Mouse (Mus musculus) heart, embryonic 11.5 days (tissue): ENCODE results near the gene Zfp639. TPM values are rescaled to one million over a fixed set of nuclear protein-coding genes. Genes with fewer than 3 reads are reported as not detected.

Experiments
- ATAC-seq: fragments of 200-750 bp; cut with Nextera tagmentation; replicated peaks from 2 replicates; pipeline ENCODE4 v1.8.0; 2017; ENCODE audit warnings: moderate library complexity; ENCODE audit not compliant: insufficient number of reproducible peaks, low FRiP score, low TSS enrichment
- H3K27ac ChIP-seq: fragments of 300-500 bp; sonication (generic); 2 replicates; pipeline ENCODE4 v1.5.1; 2014; ENCODE audit warnings: mild to moderate bottlenecking, low read depth, low read length
- H3K27me3 ChIP-seq: fragments of 300-500 bp; sonication (generic); 2 replicates; pipeline ENCODE4 v1.6.1; 2014; ENCODE audit warnings: mild to moderate bottlenecking, low read length, mixed read lengths; ENCODE audit not compliant: control insufficient read depth, insufficient read depth
- H3K36me3 ChIP-seq: fragments of 300-500 bp; sonication (generic); 2 replicates; pipeline ENCODE4 v1.6.1; 2014; ENCODE audit warnings: mild to moderate bottlenecking, low read length, moderate library complexity, mixed read lengths; ENCODE audit not compliant: control insufficient read depth, insufficient read depth
- H3K4me1 ChIP-seq: fragments of 300-500 bp; sonication (generic); 2 replicates; pipeline ENCODE4 v1.6.1; 2014; ENCODE audit warnings: low read length; ENCODE audit not compliant: control insufficient read depth, insufficient read depth
- H3K4me2 ChIP-seq: fragments of 300-500 bp; sonication (generic); 2 replicates; pipeline ENCODE4 v1.6.1; 2014; ENCODE audit warnings: mild to moderate bottlenecking, moderate library complexity
- H3K4me3 ChIP-seq: fragments of 300-500 bp; sonication (generic); 2 replicates; pipeline ENCODE4 v1.5.1; 2014; ENCODE audit warnings: low read depth, low read length
- H3K9ac ChIP-seq: fragments of 300-500 bp; sonication (generic); 2 replicates; pipeline ENCODE4 v1.6.1; 2014; ENCODE audit warnings: mild to moderate bottlenecking, low read depth, low read length, moderate library complexity
- H3K9me3 ChIP-seq: fragments of 300-500 bp; sonication (generic); replicated peaks from 2 replicates; pipeline ENCODE4 v1.6.1; 2016; ENCODE audit warnings: low read length; ENCODE audit not compliant: control insufficient read depth
- WGBS: fragments of 180-500 bp; shearing (Covaris S2); extraction: QIAGEN DNeasy Blood & Tissue Kit; methylation state at CpG from one replicate; pipeline ENCODE4 v1.1.7; 2014; ENCODE audit not compliant: insufficient replicate concordance; 5-methylcytosine and 5-hydroxymethylcytosine counted together
- polyA plus RNA-seq: library from polyadenylated mRNA; unstranded; fragments of >200 nt; fragmentation: Nextera tagmentation; extraction: Ambion mirVana; gene quantifications from 2 replicates; pipeline ENCODE4 v1.2.1, GENCODE M21; 2014

Zfp639 gene
- polyA plus RNA-seq: 33.1 and 37.4 TPM in 2 replicates

GRCm38 (mm10) chr3:32509496-32510374 lies at the start of gene Zfp639:
Gene Zfp639 (plus strand): TSS chr3:32510259.
- 5% methylated on average over 24 of the region's 24 CpGs for WGBS
- H3K9me3 ChIP-seq: no peaks in the 10 kb centered on the region
- ATAC-seq: no peak; the same call in 1 of the 2 replicates
- H3K36me3 ChIP-seq: no peaks in the 10 kb centered on the region
- H3K27me3 ChIP-seq: no peaks in the 10 kb centered on the region
- peak within 1 kb of the TSS; percentile 88 for H3K4me3 ChIP-seq
- peak within 1 kb of the TSS; percentile 68 for H3K27ac ChIP-seq
- peak within 1 kb of the TSS; percentile 84 for H3K4me2 ChIP-seq
- peaks cover 6% of the 10 kb centered on the region; the same call in 1 of the 2 replicates for H3K4me1 ChIP-seq
- peak within 1 kb of the TSS; percentile 93 for H3K9ac ChIP-seq

- ATAC-seq: no peak
Observed at GRCm38 (mm10) chr3:32467321-32467720, 42.7 kb upstream of the Zfp639 start.

GRCm38 (mm10) chr3:32468411-32468810 lies 41.6 kb upstream of the Zfp639 start:
- Histone ChIP-seq H3K9ac (no peak overlapping the region), H3K27ac (no peak overlapping the region), H3K4me3 (no peak overlapping the region), H3K4me1 (peaks cover 3% of the 10 kb centered on the region; the same call in 1 of the 2 replicates), H3K36me3 (peaks cover under 1% of the 10 kb centered on the region; the same call in 1 of the 2 replicates), H3K27me3 (no peaks in the 10 kb centered on the region), H3K9me3 (no peaks in the 10 kb centered on the region), H3K4me2 (no peak overlapping the region)
- no peak for ATAC-seq
- WGBS: 72% methylated on average over 4 of the region's 4 CpGs

More at GRCm38 (mm10) chr3:32467321-32467720, 42.7 kb upstream of the Zfp639 start:
- Histone ChIP-seq H3K9ac (no peak overlapping the region), H3K4me2 (no peak overlapping the region), H3K4me3 (no peak overlapping the region), H3K9me3 (no peaks in the 10 kb centered on the region), H3K4me1 (peaks cover 3% of the 10 kb centered on the region; the same call in 1 of the 2 replicates), H3K27me3 (no peaks in the 10 kb centered on the region), H3K36me3 (peaks cover 4% of the 10 kb centered on the region; the same call in 1 of the 2 replicates), H3K27ac (no peak overlapping the region)
- WGBS: 88% methylated on average over 4 of the region's 4 CpGs

DNA sequence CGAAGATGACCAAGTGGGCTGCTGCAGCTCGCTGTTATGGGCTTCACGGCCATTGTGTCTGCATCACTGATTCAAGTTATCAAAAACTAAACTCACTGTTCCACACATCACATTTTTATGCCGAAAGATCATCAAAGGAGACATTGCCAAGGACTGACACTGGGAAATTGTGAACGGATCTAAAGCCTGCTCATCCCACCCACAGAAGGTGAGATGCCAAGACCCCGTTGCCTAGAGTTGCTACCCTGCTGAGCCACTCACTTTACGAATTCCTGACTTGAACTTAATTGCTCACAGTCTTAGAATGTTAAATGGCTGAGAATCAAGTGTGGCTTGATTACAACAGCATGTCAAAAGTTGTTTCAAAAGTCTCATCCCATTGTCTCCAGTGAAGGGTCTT lies 39.6 kb upstream of the Zfp639 start:
- Histone ChIP-seq H3K9ac (no peak overlapping the region), H3K4me1 (peaks cover 3% of the 10 kb centered on the region; the same call in 1 of the 2 replicates), H3K4me2 (no peak overlapping the region), H3K4me3 (no peak overlapping the region), H3K9me3 (no peaks in the 10 kb centered on the region), H3K36me3 (no peaks in the 10 kb centered on the region), H3K27ac (no peak overlapping the region), H3K27me3 (no peaks in the 10 kb centered on the region)
- 78% methylated on average over 7 of the region's 7 CpGs for whole genome bisulfite sequencing
- ATAC-seq: no peak

GRCm38 (mm10) chr3:32471098-32471497 lies 39.0 kb upstream of the Zfp639 start:
- H3K36me3 ChIP-seq: no peaks in the 10 kb centered on the region
- H3K27ac ChIP-seq: no peak overlapping the region

GRCm38 (mm10) chr3:32472191-32472900 lies 37.7 kb upstream of the Zfp639 start:
- no peak for ATAC-seq

More at GRCm38 (mm10) chr3:32471098-32471497, 39.0 kb upstream of the Zfp639 start:
- Histone ChIP-seq H3K4me1 (peaks cover 3% of the 10 kb centered on the region; the same call in 1 of the 2 replicates), H3K9me3 (no peaks in the 10 kb centered on the region), H3K4me2 (no peak overlapping the region), H3K4me3 (no peak overlapping the region), H3K9ac (no peak overlapping the region), H3K27me3 (no peaks in the 10 kb centered on the region)
- 59% methylated on average over 6 of the region's 6 CpGs for WGBS
- no peak for ATAC-seq

GRCm38 (mm10) chr3:32473184-32473583 lies 36.9 kb upstream of the Zfp639 start:
- Histone ChIP-seq H3K9ac (no peak overlapping the region), H3K4me1 (peaks cover 3% of the 10 kb centered on the region; the same call in 1 of the 2 replicates), H3K27ac (no peak overlapping the region), H3K36me3 (no peaks in the 10 kb centered on the region), H3K4me3 (no peak overlapping the region), H3K9me3 (no peaks in the 10 kb centered on the region), H3K4me2 (no peak overlapping the region), H3K27me3 (no peaks in the 10 kb centered on the region)
- ATAC-seq: no peak
- 85% methylated on average over 10 of the region's 10 CpGs for WGBS

More at GRCm38 (mm10) chr3:32472191-32472900, 37.7 kb upstream of the Zfp639 start:
- Histone ChIP-seq H3K4me2 (peak overlapping the region; percentile 27; the same call in 1 of the 2 replicates), H3K27ac (no peak overlapping the region), H3K27me3 (no peaks in the 10 kb centered on the region), H3K4me3 (no peak overlapping the region), H3K4me1 (peaks cover 3% of the 10 kb centered on the region; the same call in 1 of the 2 replicates), H3K9me3 (no peaks in the 10 kb centered on the region), H3K9ac (0 out of 2 replicates have a peak overlapping the region, but pooled peaks have one; percentile 43), H3K36me3 (no peaks in the 10 kb centered on the region)
- 56% methylated on average over 14 of the region's 14 CpGs for whole genome bisulfite sequencing

- Histone ChIP-seq H3K9ac (no peak overlapping the region), H3K9me3 (no peaks in the 10 kb centered on the region), H3K4me2 (no peak overlapping the region), H3K4me1 (no peaks in the 10 kb centered on the region), H3K27me3 (no peaks in the 10 kb centered on the region), H3K4me3 (no peak overlapping the region), H3K27ac (no peak overlapping the region), H3K36me3 (no peaks in the 10 kb centered on the region)
- WGBS: 77% methylated on average over 7 of the region's 7 CpGs
- ATAC-seq: no peak
Observed at GRCm38 (mm10) chr3:32479961-32480360, 30.1 kb upstream of the Zfp639 start.
